Mouse (Mus musculus) ES-E14 (cell line): Measurements from ENCODE around the gene Gng7. TPM values are rescaled to one million over a fixed set of nuclear protein-coding genes. Genes with fewer than 3 reads are reported as not detected.

Experiments used
- DNase-seq: peaks from one replicate; pipeline ENCODE4 v3.0.0-alpha.2; 2013; ENCODE audit warnings: low read depth, low spot score
- H3K27ac ChIP-seq: 2 replicates; pipeline ENCODE4 v1.5.1; 2012; ENCODE audit warnings: low read depth, mild to moderate bottlenecking, low read length, moderate library complexity, mixed read lengths; ENCODE audit not compliant: poor library complexity, insufficient read depth, severe bottlenecking
- H3K36me3 ChIP-seq: 2 replicates; pipeline ENCODE4 v1.6.1; 2012; ENCODE audit warnings: mild to moderate bottlenecking, low read length, moderate library complexity, mixed read lengths; ENCODE audit not compliant: control insufficient read depth, poor library complexity, insufficient read depth, severe bottlenecking
- H3K4me1 ChIP-seq, 2 experiments: fragments of 150-350 bp in 1 of 2; sonication (generic) in 1 of 2; 2 replicates each; pipeline ENCODE4 v1.6.1; 2012; ENCODE audit warnings: low read length in 2 of 2, mild to moderate bottlenecking in 1 of 2, mixed read lengths in 1 of 2; ENCODE audit not compliant: control insufficient read depth in 2 of 2, insufficient read depth in 2 of 2, poor library complexity in 1 of 2
- H3K4me3 ChIP-seq, 2 experiments: fragments of 150-350 bp in 1 of 2; sonication (generic) in 1 of 2; 2 replicates each; pipeline ENCODE4 v1.5.1; 2012; ENCODE audit warnings: low read length in 2 of 2, low read depth in 1 of 2, mild to moderate bottlenecking in 1 of 2, mixed read lengths in 1 of 2; ENCODE audit not compliant: insufficient read depth in 1 of 2, poor library complexity in 1 of 2, severe bottlenecking in 1 of 2
- H3K9ac ChIP-seq: 2 replicates; pipeline ENCODE4 v1.6.1; 2012; ENCODE audit warnings: low read depth, mild to moderate bottlenecking, low read length, mixed read lengths; ENCODE audit not compliant: poor library complexity, insufficient read depth, severe bottlenecking
- H3K9me3 ChIP-seq: fragments of 150-350 bp; sonication (generic); 2 replicates; pipeline ENCODE4 v1.6.1; 2012; ENCODE audit warnings: low read depth, mild to moderate bottlenecking, low read length; ENCODE audit not compliant: control insufficient read depth, insufficient read depth
- CHD2 ChIP-seq: IDR thresholded peaks from 2 replicates; pipeline ENCODE4 v1.6.1; 2014; ENCODE audit warnings: mild to moderate bottlenecking, low read depth, low read length, inconsistent platforms
- HCFC1 ChIP-seq: IDR thresholded peaks from 2 replicates; pipeline ENCODE4 v1.6.1; 2012; ENCODE audit warnings: low read length, inconsistent platforms, borderline replicate concordance; ENCODE audit not compliant: insufficient read depth
- MAFK ChIP-seq: IDR thresholded peaks from 2 replicates; pipeline ENCODE4 v1.6.1; 2014; ENCODE audit warnings: mild to moderate bottlenecking, low read depth, low read length, inconsistent platforms; ENCODE audit not compliant: insufficient read depth
- ZC3H11A ChIP-seq: IDR thresholded peaks from 2 replicates; pipeline ENCODE4 v1.6.1; 2012; ENCODE audit warnings: low read depth, mild to moderate bottlenecking, inconsistent platforms, low read length, borderline replicate concordance
- ZNF384 ChIP-seq: IDR thresholded peaks from 2 replicates; pipeline ENCODE4 v1.6.1; 2012; ENCODE audit warnings: low read depth, low read length, inconsistent platforms
- in situ Hi-C, 2 experiments: fragments of 600-800 bp; cut with MboI; formaldehyde crosslinking; loops; one replicate each; pipeline ENCODE4 v1.15.1; 2025; ENCODE audit warnings: low sequenced_read_pairs in 2 of 2, inconsistent platforms in 1 of 2; ENCODE audit not compliant: unreplicated experiment in 2 of 2
- total RNA-seq: library from RNA; depleted of rRNA; stranded (reverse); fragments of 300-350 nt; gene quantifications from 2 replicates; pipeline ENCODE4 v1.2.3, GENCODE M21; 2012

Gng7 gene
- total RNA-seq, 1 experiment: 0.94 TPM

GRCm38 (mm10) chr10:80968106-80968505 is 46.6 kb downstream of the Gng7 start:
- H3K9me3 ChIP-seq: no peaks in the 10 kb centered on the region
- in situ Hi-C loops: no loop called here
- H3K36me3 ChIP-seq: no peaks in the 10 kb centered on the region
- no peak overlapping the region for H3K27ac ChIP-seq
- TF ChIP-seq HCFC1: no peak
- no peak for TF ChIP-seq CHD2
- no peak for TF ChIP-seq ZC3H11A
- no peak for TF ChIP-seq ZNF384
- no peak for TF ChIP-seq MAFK
- H3K4me1 ChIP-seq: peaks cover 0 to 8% of the 10 kb centered on the region in 2 experiments; a peak in 2 of 4 replicates
- no peak overlapping the region for H3K9ac ChIP-seq
- no peak for DNase-seq
- H3K4me3 ChIP-seq: no peak overlapping the region

GRCm38 (mm10) chr10:80967101-80967656 is 47.6 kb downstream of the Gng7 start:
- DNase-seq: no peak
- in situ Hi-C loops: no loop called here
- peaks cover 0 to 15% of the 10 kb centered on the region in 2 experiments; a peak in 2 of 4 replicates for H3K4me1 ChIP-seq
- no peak overlapping the region for H3K4me3 ChIP-seq
- H3K27ac ChIP-seq: no peak overlapping the region
- H3K36me3 ChIP-seq: no peaks in the 10 kb centered on the region
- no peak overlapping the region for H3K9ac ChIP-seq
- no peak for TF ChIP-seq ZNF384
- no peaks in the 10 kb centered on the region for H3K9me3 ChIP-seq

- TF ChIP-seq HCFC1 (no peak), ZNF384 (no peak), ZC3H11A (no peak), MAFK (no peak), CHD2 (no peak)
- peaks cover 0 to 18% of the 10 kb centered on the region in 2 experiments; a peak in 2 of 4 replicates for H3K4me1 ChIP-seq
- no peak overlapping the region for H3K9ac ChIP-seq
- H3K9me3 ChIP-seq: no peaks in the 10 kb centered on the region
- in situ Hi-C loops: no loop called here
- no peak overlapping the region for H3K4me3 ChIP-seq
- DNase-seq: no peak
- H3K27ac ChIP-seq: no peak overlapping the region
- no peaks in the 10 kb centered on the region for H3K36me3 ChIP-seq
These were observed 48.4 kb downstream of the Gng7 start for GRCm38 (mm10) chr10:80966296-80966695.

GRCm38 (mm10) chr10:80963031-80963975 is 51.4 kb downstream of the Gng7 start:
- H3K27ac ChIP-seq: no peak overlapping the region
- H3K4me3 ChIP-seq: no peak overlapping the region
- DNase-seq: no peak
- TF ChIP-seq ZC3H11A: no peak
- no peak for TF ChIP-seq ZNF384
- no peak for TF ChIP-seq MAFK
- TF ChIP-seq CHD2: no peak
- no peak for TF ChIP-seq HCFC1
- no peaks in the 10 kb centered on the region for H3K9me3 ChIP-seq
- no peak overlapping the region for H3K9ac ChIP-seq
- in situ Hi-C loops: no loop called here
- peaks cover 4 to 21% of the 10 kb centered on the region in 2 experiments; a peak in 3 of 4 replicates for H3K4me1 ChIP-seq
- H3K36me3 ChIP-seq: no peaks in the 10 kb centered on the region
